8 mouse cellular contexts compared by ENCODE assay signal in genomic region chr13:101233843-101234281, GRCm38 (mm10).
DNase-seq lines count a peak whose midpoint lies in the region; ATAC-seq and TF ChIP-seq lines count a peak whose summit lies in the region.

No protein-coding gene starts in this region.

- no peak overlapping the region for H3K4me3 ChIP-seq in cerebellum, adult 2 months (replicated peaks; ENCODE audit: insufficient read depth, low read depth, low read length)
- no peak overlapping the region for H3K4me3 ChIP-seq in heart, embryonic 11.5 days (ENCODE audit: low read depth, low read length)
- H3K4me3 ChIP-seq in kidney, embryonic 16.5 days (ENCODE audit: low read length), result no peak overlapping the region
- peak overlapping the region; percentile 20 for H3K4me3 ChIP-seq in neural tube, embryonic 15.5 days (replicated peaks)

- H3K4me1 ChIP-seq in cerebellum, adult 2 months (ENCODE audit: control insufficient read depth, insufficient read depth, low read length), result peaks cover 31% of the 10 kb centered on the region
- H3K4me1 ChIP-seq in heart, embryonic 11.5 days (ENCODE audit: control insufficient read depth, insufficient read depth, low read length), result peaks cover 7% of the 10 kb centered on the region
- H3K4me1 ChIP-seq in kidney, embryonic 16.5 days (ENCODE audit: insufficient read depth, low read length), result peaks cover 16% of the 10 kb centered on the region
- H3K4me1 ChIP-seq in neural tube, embryonic 15.5 days, result peaks cover 26% of the 10 kb centered on the region

- no peak for ATAC-seq in heart, embryonic 11.5 days (replicated peaks; ENCODE audit: insufficient number of reproducible peaks, low FRiP score, low TSS enrichment)
- peak; percentile 77; the same call in 1 of the 2 replicates for ATAC-seq in kidney, embryonic 16.5 days (ENCODE audit: low FRiP score, low TSS enrichment)
- peak; percentile 75 for ATAC-seq in neural tube, embryonic 15.5 days (ENCODE audit: low FRiP score)

- TF ChIP-seq CTCF in cerebellum, adult 2 months (IDR thresholded peaks at IDR 0.05; ENCODE audit: borderline replicate concordance, insufficient read depth, low read depth, low read length), result no peak

- 4% methylated on average over 5 of the region's 5 CpGs for WGBS in cerebellum, adult 2 months
- 15% methylated on average over 5 of the region's 5 CpGs for WGBS in heart, embryonic 11.5 days (ENCODE audit: insufficient replicate concordance)
- WGBS in kidney, embryonic 16.5 days, result 37% methylated on average over 5 of the region's 5 CpGs
- WGBS in neural tube, embryonic 15.5 days, result 15% methylated on average over 5 of the region's 5 CpGs

- peak; percentile 27 for DNase-seq in adrenal gland, adult 8-10 months
- no peak for DNase-seq in adrenal gland, postnatal 25 days
- peak; percentile 88 to 93 for DNase-seq in cerebellum, adult 2 months
- DNase-seq in thymus, postnatal 25 days, result no peak
- DNase-seq in frontal cortex, postnatal 14 days (ENCODE audit: low spot score in 2 of 2), result no peak

- H3K9me3 ChIP-seq in heart, embryonic 11.5 days (replicated peaks; ENCODE audit: control insufficient read depth, low read length), result no peaks in the 10 kb centered on the region
- H3K9me3 ChIP-seq in kidney, embryonic 16.5 days (ENCODE audit: low read length), result no peaks in the 10 kb centered on the region
- no peaks in the 10 kb centered on the region for H3K9me3 ChIP-seq in neural tube, embryonic 15.5 days (replicated peaks)

- no peaks in the 10 kb centered on the region for H3K36me3 ChIP-seq in heart, embryonic 11.5 days (ENCODE audit: control insufficient read depth, insufficient read depth, low read length)
- H3K36me3 ChIP-seq in kidney, embryonic 16.5 days (ENCODE audit: insufficient read depth, low read length), result no peaks in the 10 kb centered on the region
- no peaks in the 10 kb centered on the region for H3K36me3 ChIP-seq in neural tube, embryonic 15.5 days

- peak overlapping the region; percentile 95 for H3K27ac ChIP-seq in cerebellum, adult 2 months (ENCODE audit: insufficient read depth, low read length)
- 0 out of 2 replicates have a peak overlapping the region, but pooled peaks have one; percentile 29 for H3K27ac ChIP-seq in heart, embryonic 11.5 days (ENCODE audit: low read depth, low read length)
- H3K27ac ChIP-seq in kidney, embryonic 16.5 days (ENCODE audit: low read length), result no peak overlapping the region
- peak overlapping the region; percentile 80 for H3K27ac ChIP-seq in neural tube, embryonic 15.5 days (replicated peaks)

- no peak overlapping the region for H3K9ac ChIP-seq in heart, embryonic 11.5 days (ENCODE audit: low read depth, low read length)
- H3K9ac ChIP-seq in kidney, embryonic 16.5 days (replicated peaks; ENCODE audit: low read length), result no peak overlapping the region
- peak overlapping the region; percentile 2; the same call in 1 of the 2 replicates for H3K9ac ChIP-seq in neural tube, embryonic 15.5 days (replicated peaks)

- no peaks in the 10 kb centered on the region for H3K27me3 ChIP-seq in cerebellum, adult 2 months (ENCODE audit: control insufficient read depth, insufficient read depth, low read length)
- no peaks in the 10 kb centered on the region for H3K27me3 ChIP-seq in heart, embryonic 11.5 days (ENCODE audit: control insufficient read depth, insufficient read depth, low read length)
- H3K27me3 ChIP-seq in kidney, embryonic 16.5 days (ENCODE audit: insufficient read depth, low read length), result no peaks in the 10 kb centered on the region
- no peaks in the 10 kb centered on the region for H3K27me3 ChIP-seq in neural tube, embryonic 15.5 days (replicated peaks)

- no peak; the same call in 1 of the 2 replicates for TF ChIP-seq POLR2A in cerebellum, adult 2 months (IDR thresholded peaks at IDR 0.05; ENCODE audit: borderline replicate concordance, insufficient read depth, low read length)

- H3K4me2 ChIP-seq in heart, embryonic 11.5 days, result 0 out of 2 replicates have a peak overlapping the region, but pooled peaks have one; percentile 19
- H3K4me2 ChIP-seq in kidney, embryonic 16.5 days (replicated peaks; ENCODE audit: low read depth, low read length), result no peak overlapping the region
- peak overlapping the region; percentile 49 for H3K4me2 ChIP-seq in neural tube, embryonic 15.5 days

Comparison
In these comparisons a context has a peak if more than half of its experiments do, and no peak if none do; other contexts are left out.
1. DNase-seq: peak in adrenal gland, adult 8-10 months (single experiment) and cerebellum, adult 2 months (2 of 2); none in adrenal gland, postnatal 25 days (single experiment), thymus, postnatal 25 days (single experiment) and frontal cortex, postnatal 14 days (0 of 2).